In genomic region chr14:17361910-17362309, GRCm38 (mm10) we compare ENCODE assay signal across 17 mouse cellular contexts.
"Had no signal": no experiment of that assay in that cellular context is flagged by ENCODE, and none has a peak within 500 bp of the region (broad histone marks: within the 10 kb centered on the region; RNA-seq: fewer than 3 reads in every experiment).

No protein-coding gene starts in this region.

- H3K27ac ChIP-seq: neural tube, embryonic 12.5 days; neural tube, embryonic 13.5 days; neural tube, embryonic 15.5 days; stomach, postnatal 0 days had no signal

- DNase-seq: retina, postnatal 1 day; right cerebral cortex, adult 18-20 months; right cerebral cortex, postnatal 14 days; right cerebral cortex, postnatal 25 days; right cerebral cortex, postnatal 4 days; spleen, adult 18-20 months; thymus, adult 18-20 months; thymus, adult 2 months; thymus, postnatal 14 days; thymus, postnatal 25 days; thymus, postnatal 36 days; thymus, postnatal 4 days had no signal

- H3K27me3 ChIP-seq: neural tube, embryonic 12.5 days; neural tube, embryonic 13.5 days; neural tube, embryonic 15.5 days; stomach, embryonic 15.5 days had no signal

- H3K4me2 ChIP-seq: neural tube, embryonic 12.5 days; neural tube, embryonic 13.5 days; neural tube, embryonic 15.5 days; stomach, embryonic 15.5 days had no signal

- H3K4me1 ChIP-seq: neural tube, embryonic 12.5 days; neural tube, embryonic 13.5 days; neural tube, embryonic 15.5 days; stomach, embryonic 15.5 days had no signal

- H3K9me3 ChIP-seq: neural tube, embryonic 12.5 days; neural tube, embryonic 13.5 days; neural tube, embryonic 15.5 days; stomach, embryonic 15.5 days had no signal

- H3K9ac ChIP-seq: neural tube, embryonic 12.5 days; neural tube, embryonic 13.5 days; neural tube, embryonic 15.5 days; stomach, embryonic 15.5 days had no signal

- H3K4me3 ChIP-seq: neural tube, embryonic 12.5 days; neural tube, embryonic 13.5 days; neural tube, embryonic 15.5 days; stomach, embryonic 15.5 days had no signal

- H3K36me3 ChIP-seq: neural tube, embryonic 12.5 days; neural tube, embryonic 13.5 days; neural tube, embryonic 15.5 days; stomach, embryonic 15.5 days had no signal
